Mouse (Mus musculus) olfactory bulb, adult 2 months (tissue): ENCODE measurements at regions not wholly inside any gene's neighbourhood (a gene's known extent, or its start where the extent isn't known, plus 50 kb on each side); places are given as distances from the start of the nearest gene placed in this dataset.

Experiments
- H3K27ac ChIP-seq: fragments of 200-500 bp; 2 replicates; pipeline ENCODE4 v1.5.1; 2012; ENCODE audit warnings: low read depth, low read length; ENCODE audit not compliant: insufficient read depth
- H3K4me1 ChIP-seq: fragments of 200-500 bp; 2 replicates; pipeline ENCODE4 v1.6.1; 2012; ENCODE audit warnings: low read length; ENCODE audit not compliant: control insufficient read depth, insufficient read depth
- H3K4me3 ChIP-seq: fragments of 200-500 bp; 2 replicates; pipeline ENCODE4 v1.5.1; 2012; ENCODE audit warnings: mild to moderate bottlenecking, low read depth, low read length, moderate library complexity; ENCODE audit not compliant: insufficient read depth
- CTCF ChIP-seq: fragments of 200-500 bp; IDR thresholded peaks from 2 replicates; pipeline ENCODE4 v1.5.1; 2012; ENCODE audit warnings: low read depth, mild to moderate bottlenecking, low read length, moderate library complexity; ENCODE audit not compliant: insufficient read depth
- POLR2A ChIP-seq: fragments of 200-500 bp; IDR thresholded peaks from 2 replicates; pipeline ENCODE4 v1.6.1; 2012; ENCODE audit warnings: mild to moderate bottlenecking, low read depth, low read length, moderate library complexity; ENCODE audit not compliant: insufficient read depth
- WGBS: fragments of 180-500 bp; shearing (Covaris S2); methylation state at CpG from one replicate; pipeline ENCODE4 v1.1.7; 2018; 5-methylcytosine and 5-hydroxymethylcytosine counted together

DNA sequence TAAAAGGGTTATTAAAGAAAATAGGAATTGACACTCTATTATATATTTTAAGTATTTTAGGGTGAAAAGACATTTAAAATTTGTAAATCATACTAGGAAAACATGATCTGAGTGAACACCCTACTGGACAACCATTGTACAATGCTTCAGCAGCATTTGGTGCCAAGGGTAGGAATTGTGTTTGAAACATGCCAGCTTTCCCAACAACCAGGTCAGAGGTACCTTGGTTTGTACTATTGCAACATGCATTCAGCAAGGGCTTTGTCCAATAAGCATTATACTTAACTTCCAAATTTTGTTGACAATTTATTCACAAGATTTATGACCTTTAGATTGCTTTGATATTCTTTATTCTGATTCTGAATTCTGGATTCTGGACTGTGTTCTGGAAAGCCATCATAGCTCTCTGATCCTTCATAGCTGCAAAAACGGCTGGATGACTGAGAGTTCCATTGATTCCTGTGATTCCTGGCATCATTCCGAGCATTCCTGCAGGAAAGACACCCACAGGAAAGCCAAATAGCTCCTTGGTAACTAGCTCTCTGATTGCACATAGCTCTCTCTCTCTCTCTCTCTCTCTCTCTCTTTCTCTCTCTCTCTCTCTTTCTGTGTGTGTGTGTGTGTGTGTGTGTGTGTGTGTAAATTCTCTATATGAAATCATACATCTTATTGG, 124.1 kb upstream of the Mtap start:
- Histone ChIP-seq H3K4me1 (no peaks in the 10 kb centered on the region), H3K27ac (no peak overlapping the region), H3K4me3 (no peak overlapping the region)
- WGBS = 37% methylated on average over 2 of the region's 2 CpGs
- TF ChIP-seq CTCF = no peak
- no peak for TF ChIP-seq POLR2A

DNA sequence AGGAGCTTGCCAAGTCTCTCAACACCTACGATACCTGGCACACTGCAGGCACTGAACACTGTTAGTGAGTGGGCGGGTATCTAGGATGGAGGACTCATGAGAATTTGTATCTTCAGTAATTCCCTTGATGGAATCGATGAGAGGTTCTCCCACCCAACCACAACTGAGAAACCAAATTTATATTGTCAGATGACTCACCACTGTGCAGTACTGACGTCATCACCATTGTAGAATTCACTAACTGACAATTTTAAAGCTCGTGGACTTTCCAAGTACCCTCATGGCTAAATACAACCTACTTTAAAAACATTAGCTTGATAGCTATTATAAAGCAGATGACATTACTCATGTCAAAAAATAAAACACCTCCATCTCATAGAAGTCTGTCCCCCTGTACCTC, 128.4 kb upstream of the Mtap start:
- TF ChIP-seq CTCF (no peak), POLR2A (no peak)
- Histone ChIP-seq H3K4me3 (no peak overlapping the region), H3K27ac (no peak overlapping the region), H3K4me1 (no peaks in the 10 kb centered on the region)
- WGBS = 75% methylated on average over 5 of the region's 5 CpGs

DNA sequence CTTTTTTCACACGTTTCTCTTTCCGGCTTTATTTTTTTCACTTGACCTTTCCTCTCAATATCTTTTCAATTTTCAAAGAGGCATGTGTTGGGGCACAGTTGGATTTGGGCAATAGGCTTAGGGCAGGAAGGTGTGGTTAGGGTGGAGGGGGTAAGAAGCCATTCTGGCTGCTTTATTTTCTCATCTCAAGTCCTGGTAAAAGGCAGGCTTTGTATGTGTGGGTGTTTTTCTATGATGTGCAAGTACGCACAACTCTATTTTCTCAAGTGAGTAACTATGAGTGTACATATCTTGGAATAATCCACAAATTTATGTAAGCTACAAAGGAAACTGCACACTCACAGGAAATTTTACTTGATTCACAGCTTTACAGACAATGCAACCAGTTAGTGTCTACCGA, 121.5 kb upstream of the Ifne start:
- H3K4me3 ChIP-seq = no peak overlapping the region
- H3K4me1 ChIP-seq = no peaks in the 10 kb centered on the region
- H3K27ac ChIP-seq = no peak overlapping the region
- WGBS = 85% methylated on average over 4 of the region's 4 CpGs
- TF ChIP-seq CTCF (no peak), POLR2A (no peak)

DNA sequence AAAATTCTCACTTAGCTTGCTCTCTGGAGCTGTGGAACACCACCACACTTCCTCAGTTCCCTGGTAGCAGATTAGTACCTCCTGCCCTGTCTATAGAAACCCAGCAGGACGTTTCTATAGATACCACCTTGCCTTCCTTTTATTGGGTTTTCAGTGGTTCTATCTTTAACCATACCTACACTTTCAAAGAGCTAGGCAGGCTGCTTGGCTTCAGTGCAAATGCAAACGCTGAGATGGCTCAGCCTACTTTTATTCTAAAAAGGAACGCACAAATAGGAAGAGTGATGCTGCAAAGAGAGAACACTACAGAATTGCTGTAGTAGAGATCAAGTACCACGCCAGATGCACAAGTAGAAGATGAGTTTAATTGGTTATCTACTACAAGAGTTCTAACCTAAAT, 120.9 kb upstream of the Ifne start:
- Histone ChIP-seq H3K4me1 (no peaks in the 10 kb centered on the region), H3K27ac (no peak overlapping the region), H3K4me3 (no peak overlapping the region)
- WGBS = 67% methylated on average over 4 of the region's 4 CpGs
- TF ChIP-seq CTCF = no peak
- TF ChIP-seq POLR2A = no peak

DNA sequence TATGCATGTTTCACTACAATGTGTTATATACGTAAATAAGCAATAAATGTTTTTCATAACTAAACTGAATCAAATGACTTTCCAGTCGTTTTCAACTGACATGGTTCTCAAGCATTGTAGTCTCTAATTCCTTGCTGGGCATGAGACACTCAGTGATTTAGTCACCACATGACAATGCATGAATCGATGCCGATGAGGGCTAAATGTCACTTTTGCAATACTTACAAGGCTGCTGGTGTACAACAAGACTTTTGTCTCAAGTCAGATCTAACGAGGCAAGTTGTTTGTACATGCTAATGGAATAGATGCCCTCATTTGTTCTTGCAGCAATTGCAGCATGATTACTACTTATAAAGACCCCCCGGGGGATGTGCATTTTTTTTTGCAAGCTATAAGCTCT, 120.2 kb upstream of the Ifne start:
- TF ChIP-seq POLR2A = no peak
- H3K4me3 ChIP-seq = no peak overlapping the region
- H3K4me1 ChIP-seq = no peaks in the 10 kb centered on the region
- H3K27ac ChIP-seq = no peak overlapping the region
- WGBS = 51% methylated on average over 6 of the region's 6 CpGs

DNA sequence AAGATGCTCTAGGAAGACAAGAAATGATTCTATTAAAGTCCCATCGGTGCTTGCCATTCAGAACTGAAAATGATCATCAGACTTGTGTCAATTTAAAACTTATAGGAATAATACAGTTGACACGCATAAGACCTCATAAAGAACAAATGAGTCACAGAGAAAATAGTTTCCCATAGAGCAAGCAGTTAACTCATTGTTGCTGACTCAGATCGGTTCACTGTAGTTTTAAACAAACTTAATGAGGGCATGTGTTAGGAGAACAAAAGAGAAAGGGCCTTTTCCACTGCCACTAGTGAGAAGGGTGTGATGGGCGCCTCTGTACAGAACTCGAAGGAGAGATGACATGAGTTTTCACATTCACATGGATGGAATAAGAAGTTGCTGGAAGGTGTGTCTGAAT, 118.3 kb upstream of the Ifne start:
- Histone ChIP-seq H3K4me1 (no peaks in the 10 kb centered on the region), H3K4me3 (no peak overlapping the region), H3K27ac (no peak overlapping the region)
- 57% methylated on average over 5 of the region's 5 CpGs for WGBS
- TF ChIP-seq CTCF (no peak), POLR2A (no peak)

DNA sequence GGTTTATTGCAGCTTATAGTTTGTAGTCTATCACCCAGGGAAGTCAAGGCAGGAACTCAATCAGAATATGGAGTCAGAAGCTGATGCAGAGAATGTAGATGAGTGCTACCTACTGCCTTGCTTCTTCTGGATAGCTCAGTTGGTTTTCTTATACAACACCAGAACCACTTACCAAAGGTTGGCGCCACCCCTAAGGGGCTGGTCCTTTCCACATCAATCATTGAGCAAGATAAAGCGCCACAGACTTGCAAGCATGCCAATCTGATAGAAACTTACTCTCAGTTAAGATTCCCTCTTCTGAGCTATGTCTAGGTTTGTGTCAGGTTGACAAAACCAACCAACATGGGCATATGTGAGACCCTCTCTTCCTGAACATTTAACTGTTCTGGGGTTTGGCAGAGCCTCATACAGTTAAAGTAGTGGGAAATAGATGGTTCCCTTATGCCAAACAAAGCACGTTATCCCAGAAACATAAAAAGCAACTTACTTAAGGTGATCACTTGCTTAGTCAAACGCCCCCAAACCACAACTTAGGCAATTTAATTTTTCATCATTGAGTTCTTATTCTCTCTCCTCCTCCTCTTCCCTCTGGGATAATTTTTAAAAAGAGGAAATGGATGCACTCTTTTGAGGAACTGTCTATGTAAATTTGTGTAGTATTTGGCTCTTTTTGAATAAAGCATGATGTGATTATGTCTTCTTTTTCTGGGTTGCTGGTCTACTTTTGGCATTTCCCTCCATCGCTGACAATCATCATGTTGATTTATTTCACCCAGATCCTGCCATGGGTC, 115.3 kb upstream of the Ifne start:
- TF ChIP-seq POLR2A (no peak), CTCF (no peak)
- Histone ChIP-seq H3K27ac (no peak overlapping the region), H3K4me1 (no peaks in the 10 kb centered on the region), H3K4me3 (no peak overlapping the region)
- 86% methylated on average over 5 of the region's 5 CpGs for WGBS

DNA sequence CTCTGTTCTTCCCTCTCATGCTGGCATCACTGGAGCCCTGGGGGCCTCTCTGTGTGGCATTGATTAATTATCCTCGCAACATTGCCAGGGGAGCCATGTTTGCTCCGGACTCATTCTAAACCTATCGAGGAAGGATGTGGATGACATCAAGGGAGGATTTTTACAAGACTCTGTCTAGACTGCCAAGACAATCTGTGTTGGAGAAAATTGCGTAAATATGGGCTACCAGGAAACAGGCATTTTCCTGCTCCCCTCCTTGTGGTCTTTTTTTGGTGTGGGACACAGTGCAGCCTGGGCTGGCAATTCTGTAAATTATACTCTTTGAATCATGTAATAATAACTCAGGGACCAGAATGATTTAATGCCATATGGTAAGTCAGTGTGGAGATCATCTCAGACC, 114.5 kb upstream of the Ifne start:
- 73% methylated on average over 4 of the region's 4 CpGs for whole genome bisulfite sequencing
- H3K4me3 ChIP-seq = no peak overlapping the region
- no peak overlapping the region for H3K27ac ChIP-seq
- no peaks in the 10 kb centered on the region for H3K4me1 ChIP-seq
- TF ChIP-seq CTCF (no peak), POLR2A (no peak)

DNA sequence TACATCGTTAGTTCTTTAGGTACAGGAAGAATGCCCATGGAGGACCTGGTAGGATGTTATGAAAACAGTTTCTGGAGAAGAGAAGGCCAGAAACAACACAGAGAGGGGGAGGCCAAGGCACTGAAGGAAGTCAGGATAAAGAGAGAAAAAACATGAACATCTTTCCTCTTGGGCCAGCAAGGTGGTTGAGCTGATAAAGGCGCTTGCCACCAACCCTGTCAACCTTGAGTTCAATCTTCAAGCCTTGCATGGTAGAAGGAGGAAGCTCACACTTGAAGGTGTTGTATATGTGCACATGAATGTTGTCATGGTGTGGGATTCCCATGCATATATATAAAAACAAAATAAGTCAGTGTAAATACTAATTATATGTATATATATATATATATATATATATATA, 112.5 kb upstream of the Ifne start:
- 94% methylated on average over 2 of the region's 2 CpGs for WGBS
- Histone ChIP-seq H3K27ac (no peak overlapping the region), H3K4me3 (no peak overlapping the region), H3K4me1 (no peaks in the 10 kb centered on the region)
- TF ChIP-seq POLR2A = no peak
- TF ChIP-seq CTCF = no peak

DNA sequence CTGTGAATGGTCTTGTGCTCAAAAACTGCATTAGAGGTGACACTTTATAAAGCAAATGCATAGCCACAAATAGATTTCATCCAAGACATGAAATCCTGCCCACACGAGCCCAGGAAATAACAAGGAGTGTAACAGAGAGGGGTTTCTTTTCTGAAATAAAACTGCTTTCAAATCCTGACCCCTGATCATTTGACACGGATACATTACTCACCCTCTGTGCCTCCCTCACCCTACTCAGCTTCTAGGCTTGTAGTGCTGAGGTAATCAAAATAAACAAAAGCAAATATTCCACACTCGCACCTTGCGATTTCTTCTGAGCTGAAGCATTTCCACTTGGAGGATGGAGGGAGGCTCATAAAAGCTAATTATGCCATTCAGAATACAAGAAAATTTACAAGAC, 108.4 kb upstream of the Ifne start:
- TF ChIP-seq POLR2A (no peak), CTCF (no peak)
- Histone ChIP-seq H3K4me3 (no peak overlapping the region), H3K27ac (no peak overlapping the region), H3K4me1 (no peaks in the 10 kb centered on the region)
- WGBS = 63% methylated on average over 4 of the region's 4 CpGs
